Mouse (Mus musculus): ENCODE results near the gene Ndufa12.

DNA sequence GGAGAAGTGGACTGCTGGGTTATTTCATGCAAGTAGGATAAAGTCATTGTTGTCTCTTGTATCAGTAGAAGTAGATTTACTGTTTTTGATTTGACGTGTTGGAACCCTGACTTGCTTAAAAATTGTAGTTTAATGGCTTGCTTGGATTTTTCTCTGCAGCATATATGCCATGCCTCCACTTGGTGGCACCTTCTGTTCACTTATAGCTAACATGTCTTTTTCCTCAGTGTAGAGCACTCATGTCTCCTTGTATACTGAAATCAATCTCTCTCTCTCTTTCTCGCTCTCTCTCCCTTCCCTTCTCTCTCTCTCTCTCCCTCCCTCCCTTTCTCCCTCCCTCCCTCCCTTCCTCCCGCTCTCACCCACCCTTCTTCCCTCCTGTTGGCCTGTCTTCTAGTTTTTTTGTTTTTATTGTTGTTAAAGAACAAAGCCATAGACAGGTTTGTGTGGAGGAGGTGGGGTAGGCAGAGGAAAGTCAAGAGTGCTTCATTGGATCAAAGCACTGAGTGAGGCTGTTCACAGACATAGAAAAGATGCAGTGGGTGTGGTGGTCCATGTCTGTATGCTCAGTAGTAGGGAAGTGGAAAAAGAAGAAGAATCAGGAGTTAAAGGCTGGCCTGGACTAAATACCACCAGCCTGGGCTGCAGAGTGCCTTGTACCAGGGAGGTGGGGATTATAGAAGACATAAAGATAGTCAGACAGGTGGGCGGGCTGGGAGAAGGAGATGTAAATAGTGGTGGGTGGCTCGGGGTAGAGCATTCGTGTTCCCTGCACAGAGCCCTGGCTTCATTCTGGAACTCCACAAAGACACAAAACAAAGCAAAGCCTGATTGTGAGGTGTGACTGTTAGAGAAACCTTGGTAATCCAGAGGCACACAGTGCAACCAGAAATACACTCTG, 12.4 kb downstream of the Ndufa12 start:
- TF ChIP-seq MAX (IDR thresholded peaks at IDR 0.05; ENCODE audit: low read length) = no peak
- peak in 1 of 3 experiments; percentile 23; a peak in 2 of 6 replicates for TF ChIP-seq CTCF (IDR thresholded peaks at IDR 0.05 in 2 of 3, conservative IDR thresholded peaks at IDR 0.05 in 1 of 3; ENCODE audit: control insufficient read depth in 1 of 3, insufficient read depth in 1 of 3, low read depth in 2 of 3, low read length in 3 of 3, poor library complexity in 1 of 3, severe bottlenecking in 1 of 3)
- no peak for TF ChIP-seq MAZ (IDR thresholded peaks at IDR 0.05; ENCODE audit: low read depth, low read length)
- no peak for TF ChIP-seq GABPA (IDR thresholded peaks at IDR 0.05; ENCODE audit: low read depth, low read length)
- no peak for TF ChIP-seq CHD1 (IDR thresholded peaks at IDR 0.05; ENCODE audit: low read depth, low read length)
- 0 out of 2 replicates have a peak, but pooled peaks have one; percentile 4 for TF ChIP-seq ZC3H11A (IDR thresholded peaks at IDR 0.05; ENCODE audit: low read depth, low read length)
- no peak for TF ChIP-seq POLR2A (IDR thresholded peaks at IDR 0.05; ENCODE audit: control insufficient read depth in 1 of 2, insufficient read depth in 1 of 2, low read depth in 1 of 2, low read length in 2 of 2, poor library complexity in 1 of 2)
- TF ChIP-seq POLR2AphosphoS2 (IDR thresholded peaks at IDR 0.05; ENCODE audit: low read length) = no peak
- TF ChIP-seq MYC (IDR thresholded peaks at IDR 0.05; ENCODE audit: low read depth, low read length) = no peak
- no peak for TF ChIP-seq POLR2AphosphoS5 (IDR thresholded peaks at IDR 0.05; ENCODE audit: borderline replicate concordance, low read depth, low read length)
- no peak for TF ChIP-seq EP300 (IDR thresholded peaks at IDR 0.05; ENCODE audit: low read depth in 1 of 2, low read length in 2 of 2)
- TF ChIP-seq TAL1 (IDR thresholded peaks at IDR 0.05; ENCODE audit: low read length) = no peak
- no peak for TF ChIP-seq E2F4 (IDR thresholded peaks at IDR 0.05; ENCODE audit: borderline replicate concordance, low read depth, low read length)

Measured in MEL (cell line).